28 mouse cellular contexts compared by ENCODE assay signal in genomic region chr7:137851061-137851460, GRCm38 (mm10).
DNase-seq lines count a peak whose midpoint lies in the region; ATAC-seq lines count a peak whose summit lies in the region.
"Had no signal": no experiment of that assay in that cellular context is flagged by ENCODE, and none has a peak within 500 bp of the region (broad histone marks: within the 10 kb centered on the region; RNA-seq: fewer than 3 reads in every experiment).

No protein-coding gene starts in this region.

- DNase-seq in forebrain, embryonic 14.5 days (ENCODE audit: low spot score), result peak; percentile 20
- no peak for DNase-seq in forebrain, embryonic 11.5 days (ENCODE audit: low spot score)
- peak; percentile 9 for DNase-seq in embryo, embryonic 9.5 days (ENCODE audit: extremely low spot score)
- DNase-seq in hindlimb bud, embryonic 11.5 days (ENCODE audit: extremely low spot score, low read depth, low spot score), result peak; percentile 37
- DNase-seq in cerebellum, postnatal 4 days (ENCODE audit: low spot score in 2 of 2), result no peak
- DNase-seq in thymus, postnatal 25 days, result no peak
- DNase-seq: adrenal gland, postnatal 25 days; cerebellum, adult 2 months; cerebellum, postnatal 14 days; forebrain, postnatal 0 days; gastrocnemius, postnatal 10 days; kidney, adult 2 months; kidney, postnatal 36 days; lung, adult 2 months; lung, postnatal 10 days; midbrain, embryonic 14.5 days; right cerebral cortex, adult 18-20 months; spleen, adult 18-20 months; thymus, postnatal 14 days had no signal

- no peak overlapping the region for H3K4me3 ChIP-seq in forebrain, embryonic 14.5 days (ENCODE audit: low read depth, low read length)
- H3K4me3 ChIP-seq in forebrain, embryonic 11.5 days (ENCODE audit: low read depth, low read length), result no peak overlapping the region
- H3K4me3 ChIP-seq in liver, embryonic 12.5 days, result no peak overlapping the region
- H3K4me3 ChIP-seq: intestine, embryonic 15.5 days; layer of hippocampus, adult 2 months; limb, embryonic 13.5 days had no signal

- H3K4me1 ChIP-seq in forebrain, embryonic 14.5 days (ENCODE audit: control insufficient read depth, insufficient read depth, low read length), result no peaks in the 10 kb centered on the region
- no peaks in the 10 kb centered on the region for H3K4me1 ChIP-seq in forebrain, embryonic 11.5 days (replicated peaks; ENCODE audit: control insufficient read depth, insufficient read depth, low read length)
- H3K4me1 ChIP-seq in liver, embryonic 12.5 days, result no peaks in the 10 kb centered on the region
- H3K4me1 ChIP-seq: intestine, embryonic 15.5 days; limb, embryonic 13.5 days had no signal

- no peak overlapping the region for H3K27ac ChIP-seq in forebrain, embryonic 14.5 days (ENCODE audit: low read depth, low read length)
- no peak overlapping the region for H3K27ac ChIP-seq in forebrain, embryonic 11.5 days (ENCODE audit: low read depth, low read length)
- H3K27ac ChIP-seq in liver, embryonic 12.5 days, result no peak overlapping the region
- H3K27ac ChIP-seq: intestine, embryonic 15.5 days; layer of hippocampus, adult 2 months; limb, embryonic 13.5 days; macrophage had no signal

- no peak overlapping the region for H3K4me2 ChIP-seq in forebrain, embryonic 14.5 days (ENCODE audit: low read length)
- no peak overlapping the region for H3K4me2 ChIP-seq in forebrain, embryonic 11.5 days (ENCODE audit: low read depth, low read length, severe bottlenecking)
- no peak overlapping the region for H3K4me2 ChIP-seq in liver, embryonic 12.5 days
- H3K4me2 ChIP-seq: intestine, embryonic 15.5 days; limb, embryonic 13.5 days; liver, embryonic 11.5 days had no signal

- no peaks in the 10 kb centered on the region for H3K9me3 ChIP-seq in forebrain, embryonic 14.5 days (replicated peaks; ENCODE audit: control insufficient read depth, low read length)
- no peaks in the 10 kb centered on the region for H3K9me3 ChIP-seq in forebrain, embryonic 11.5 days (ENCODE audit: control insufficient read depth, low read length)
- H3K9me3 ChIP-seq in liver, embryonic 12.5 days (replicated peaks), result no peaks in the 10 kb centered on the region
- H3K9me3 ChIP-seq: intestine, embryonic 15.5 days; limb, embryonic 13.5 days had no signal

- WGBS in forebrain, embryonic 14.5 days, result 14% methylated on average over 4 of the region's 4 CpGs
- 26% methylated on average over 4 of the region's 4 CpGs for WGBS in forebrain, embryonic 11.5 days
- 51% methylated on average over 4 of the region's 4 CpGs for WGBS in liver, embryonic 12.5 days (ENCODE audit: insufficient replicate concordance)

- no peaks in the 10 kb centered on the region for H3K27me3 ChIP-seq in forebrain, embryonic 14.5 days (replicated peaks; ENCODE audit: control insufficient read depth, insufficient read depth, low read length)
- H3K27me3 ChIP-seq in forebrain, embryonic 11.5 days (ENCODE audit: control insufficient read depth, insufficient read depth, low read length), result no peaks in the 10 kb centered on the region
- no peaks in the 10 kb centered on the region for H3K27me3 ChIP-seq in liver, embryonic 12.5 days (replicated peaks)
- H3K27me3 ChIP-seq: intestine, embryonic 15.5 days; limb, embryonic 13.5 days; Patski had no signal

- no peak overlapping the region for H3K9ac ChIP-seq in forebrain, embryonic 14.5 days (ENCODE audit: low read length)
- H3K9ac ChIP-seq in forebrain, embryonic 11.5 days (ENCODE audit: low read length), result no peak overlapping the region
- H3K9ac ChIP-seq in liver, embryonic 12.5 days, result no peak overlapping the region
- H3K9ac ChIP-seq: forebrain, postnatal 0 days; intestine, embryonic 15.5 days; limb, embryonic 13.5 days had no signal

- no peak for ATAC-seq in forebrain, embryonic 14.5 days
- no peak for ATAC-seq in forebrain, embryonic 11.5 days (replicated peaks; ENCODE audit: low FRiP score)
- ATAC-seq in liver, embryonic 12.5 days, result no peak
- ATAC-seq in megakaryocyte-erythroid progenitor cell, adult 5-6 weeks (replicated peaks; ENCODE audit: low FRiP score, low TSS enrichment, poor library complexity, severe bottlenecking), result no peak
- ATAC-seq: forebrain, postnatal 0 days; hindbrain, embryonic 16.5 days; intestine, embryonic 15.5 days; Patski had no signal

- H3K36me3 ChIP-seq in forebrain, embryonic 14.5 days (ENCODE audit: control insufficient read depth, insufficient read depth, low read length), result no peaks in the 10 kb centered on the region
- no peaks in the 10 kb centered on the region for H3K36me3 ChIP-seq in forebrain, embryonic 11.5 days (ENCODE audit: control insufficient read depth, insufficient read depth, low read length)
- H3K36me3 ChIP-seq in liver, embryonic 12.5 days, result no peaks in the 10 kb centered on the region
- H3K36me3 ChIP-seq: intestine, embryonic 15.5 days; limb, embryonic 13.5 days had no signal

Comparison
In these comparisons a context has a peak if more than half of its experiments do, and no peak if none do; other contexts are left out.
1. DNase-seq: peak in forebrain, embryonic 14.5 days (single experiment), embryo, embryonic 9.5 days (single experiment) and hindlimb bud, embryonic 11.5 days (single experiment); none in forebrain, embryonic 11.5 days (single experiment), cerebellum, postnatal 4 days (0 of 2) and thymus, postnatal 25 days (single experiment).